Mouse (Mus musculus): ENCODE measurements around the gene Ppme1. TPM values are rescaled to one million over a fixed set of nuclear protein-coding genes. Genes with fewer than 3 reads are reported as not detected.

The Ppme1 gene
- polyA plus RNA-seq (2015; fragmentation: Nextera tagmentation; extraction: Ambion mirVana): 55.3 and 56.0 TPM in 2 replicates

DNA sequence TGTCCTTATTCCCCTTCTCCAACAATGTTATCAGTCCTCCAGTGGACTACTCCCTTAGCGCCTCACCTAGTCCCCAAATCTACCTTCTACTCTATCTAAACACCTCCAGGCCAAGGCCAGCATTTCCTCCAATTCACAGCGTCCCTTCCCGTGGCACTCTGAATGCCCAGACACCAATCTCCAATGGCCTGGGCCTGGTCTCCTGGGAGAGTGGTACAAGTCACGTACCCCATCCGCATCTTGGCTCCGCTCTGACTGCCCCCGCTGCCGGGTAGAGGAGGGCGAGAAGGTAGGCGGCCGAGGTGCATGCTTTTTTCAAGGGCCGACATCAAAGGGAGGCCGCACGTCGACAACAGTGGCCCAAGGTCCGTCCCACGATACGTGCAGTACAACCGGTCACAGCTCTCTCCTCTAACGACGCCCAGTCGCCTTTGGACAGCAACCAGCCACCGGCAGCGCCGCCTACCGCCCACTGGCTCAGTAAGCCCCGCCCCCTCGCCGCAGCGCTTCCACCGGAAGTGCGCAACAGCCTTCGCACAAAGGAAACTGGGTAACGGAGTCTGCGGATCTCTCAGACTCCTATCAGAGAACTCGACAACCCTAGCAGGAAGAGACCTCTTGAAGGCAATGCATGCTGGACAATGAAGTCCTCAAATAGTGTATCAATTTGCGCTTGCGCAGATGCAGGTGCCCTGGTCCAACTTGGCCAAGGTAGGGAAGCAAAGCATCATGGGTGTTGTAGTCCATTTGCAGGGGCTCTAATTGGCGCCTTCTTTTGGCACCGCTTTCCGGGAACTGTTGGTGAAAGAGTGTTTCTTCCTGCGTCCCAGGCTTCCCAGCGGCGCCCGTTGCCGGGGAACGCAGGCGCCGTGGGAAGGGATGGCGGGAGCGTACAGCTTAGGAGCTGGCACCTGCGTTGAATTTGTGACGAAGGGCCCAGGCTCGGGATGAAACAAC is at the start of gene Ppme1, which contains the start of gene C2cd3:
TSS of gene Ppme1 (minus strand) at position 813 of the 957 bp plus-strand sequence.
TSS of gene C2cd3 (plus strand) at position 739 of the 957 bp plus-strand sequence.
- Histone ChIP-seq H3K9me3 (no peaks in the 10 kb centered on the region), H3K4me1 (peaks cover 14% of the 10 kb centered on the region), H3K27ac (peak within 1 kb of the TSS; percentile 89), H3K4me2 (peak within 1 kb of the TSS; percentile 63), H3K4me3 (peak within 1 kb of the TSS; percentile 70), H3K36me3 (peaks cover 8% of the 10 kb centered on the region; the same call in 1 of the 2 replicates), H3K9ac (peak within 1 kb of the TSS; percentile 74), H3K27me3 (no peaks in the 10 kb centered on the region)
- peak; percentile 99 for ATAC-seq (ENCODE audit: insufficient number of reproducible peaks, low FRiP score, low TSS enrichment, low read depth)
- WGBS: under 1% methylated on average over 54 of the region's 54 CpGs

DNA sequence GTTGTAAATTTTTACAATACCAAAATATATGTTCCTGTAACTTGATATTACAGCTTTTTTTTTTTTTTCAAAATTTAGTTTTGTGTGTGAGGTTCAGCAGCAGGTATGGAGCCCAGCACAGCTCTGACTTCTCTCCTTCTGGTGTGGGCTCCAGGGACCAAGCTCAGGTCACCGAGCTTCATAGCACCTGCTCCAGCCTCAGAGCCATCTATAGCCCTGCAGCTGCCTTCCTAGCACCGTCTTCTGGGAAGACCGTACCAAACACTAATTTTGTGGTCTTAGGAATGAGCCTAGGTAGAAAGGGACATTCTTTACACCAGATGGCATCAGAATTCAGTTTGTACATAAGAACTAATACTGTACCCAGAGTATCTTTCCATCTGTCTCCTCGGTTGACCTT is 36.6 kb upstream of the Ppme1 start:
- no peaks in the 10 kb centered on the region for H3K9me3 ChIP-seq
- no peak overlapping the region for H3K4me3 ChIP-seq
- ATAC-seq (ENCODE audit: insufficient number of reproducible peaks, low FRiP score, low TSS enrichment, low read depth): no peak
- no peak overlapping the region for H3K4me2 ChIP-seq
- H3K27ac ChIP-seq: no peak overlapping the region
- H3K36me3 ChIP-seq: peaks cover 71% of the 10 kb centered on the region
- no peaks in the 10 kb centered on the region for H3K4me1 ChIP-seq
- WGBS: 88% methylated on average over 4 of the region's 4 CpGs
- H3K27me3 ChIP-seq: no peaks in the 10 kb centered on the region
- H3K9ac ChIP-seq: no peak overlapping the region

DNA sequence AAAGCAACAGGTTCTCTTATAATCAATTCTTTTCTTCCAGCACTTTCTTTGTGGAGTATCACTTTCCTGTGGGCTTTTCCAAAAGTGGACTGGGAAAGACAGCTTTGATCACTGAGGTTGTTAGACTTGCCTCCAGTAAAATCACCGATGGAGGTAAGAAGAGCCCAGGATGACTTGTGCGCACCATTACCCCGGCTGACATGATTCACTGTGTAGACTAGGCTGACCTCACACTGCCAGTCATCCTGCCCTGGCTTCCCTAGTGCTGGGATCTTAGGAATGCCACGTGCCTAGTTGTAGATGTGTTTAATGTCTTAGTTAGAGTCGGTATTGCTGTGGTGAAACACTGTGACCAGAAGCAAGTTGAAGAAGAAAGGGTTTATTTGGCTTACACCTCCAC is 35.6 kb upstream of the Ppme1 start:
- Histone ChIP-seq H3K4me1 (no peaks in the 10 kb centered on the region), H3K9me3 (no peaks in the 10 kb centered on the region), H3K4me3 (no peak overlapping the region), H3K4me2 (no peak overlapping the region), H3K27ac (no peak overlapping the region), H3K9ac (no peak overlapping the region), H3K36me3 (peaks cover 69% of the 10 kb centered on the region), H3K27me3 (no peaks in the 10 kb centered on the region)
- 88% methylated on average over 5 of the region's 5 CpGs for WGBS
- ATAC-seq (ENCODE audit: insufficient number of reproducible peaks, low FRiP score, low TSS enrichment, low read depth): no peak

DNA sequence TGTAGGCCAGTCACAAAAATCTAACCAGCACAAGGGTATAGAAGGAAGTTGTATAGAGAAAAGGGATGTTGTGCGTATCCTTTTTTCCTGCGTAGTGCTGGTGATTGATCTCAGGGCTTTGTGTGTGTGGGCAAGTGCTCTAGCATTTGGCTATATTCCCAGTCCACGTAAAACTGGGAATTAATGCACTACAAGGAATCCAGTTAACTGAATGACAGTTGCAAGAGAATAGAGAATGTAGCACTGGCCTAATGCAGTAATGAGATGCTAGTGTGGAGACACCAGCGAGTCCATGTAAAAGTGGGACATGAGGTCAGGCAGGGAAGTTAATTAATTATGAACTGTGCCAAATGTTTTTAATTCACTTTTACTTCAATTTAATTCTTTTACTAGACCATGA is 30.6 kb upstream of the Ppme1 start:
- Histone ChIP-seq H3K27ac (no peak overlapping the region), H3K27me3 (no peaks in the 10 kb centered on the region)
- 69% methylated on average over 4 of the region's 4 CpGs for WGBS

DNA sequence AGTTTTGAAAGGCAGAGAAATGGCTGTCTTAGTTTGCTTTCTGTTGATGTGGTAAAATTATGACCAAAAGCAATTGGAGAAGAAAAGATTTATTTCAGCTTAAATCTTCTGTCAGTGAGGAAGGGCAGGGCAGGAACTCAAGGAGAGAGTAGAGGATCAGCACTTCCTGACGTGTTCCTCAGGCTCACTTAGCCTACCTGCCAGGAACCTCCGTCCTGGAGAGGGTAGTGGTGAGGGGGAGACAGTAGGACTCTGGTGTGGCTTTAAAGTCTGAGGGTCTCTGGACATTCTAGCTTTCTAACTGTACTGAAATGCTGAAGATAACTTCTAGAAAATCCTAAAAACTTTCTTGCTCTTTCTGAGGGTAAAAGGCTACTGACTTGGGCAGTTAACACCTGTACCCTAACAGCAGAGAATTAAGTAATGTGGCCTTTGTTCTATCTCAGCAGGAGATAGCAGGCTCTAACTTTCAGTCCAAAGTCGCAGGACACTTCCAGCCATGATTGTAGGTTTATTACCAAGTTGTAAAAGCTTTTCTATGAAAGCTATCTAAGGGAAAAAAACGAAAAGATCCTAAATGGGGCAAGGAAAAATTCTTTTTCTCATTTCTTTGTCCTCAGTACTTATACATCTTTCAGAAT is 28.9 kb upstream of the Ppme1 start:
- ATAC-seq (ENCODE audit: insufficient number of reproducible peaks, low FRiP score, low TSS enrichment, low read depth): no peak

More for the DNA sequence above, 30.6 kb upstream of the Ppme1 start:
- peaks cover 60% of the 10 kb centered on the region for H3K36me3 ChIP-seq
- no peak for ATAC-seq (ENCODE audit: insufficient number of reproducible peaks, low FRiP score, low TSS enrichment, low read depth)
- no peak overlapping the region for H3K4me3 ChIP-seq
- no peaks in the 10 kb centered on the region for H3K9me3 ChIP-seq
- H3K9ac ChIP-seq: no peak overlapping the region
- no peaks in the 10 kb centered on the region for H3K4me1 ChIP-seq
- no peak overlapping the region for H3K4me2 ChIP-seq

DNA sequence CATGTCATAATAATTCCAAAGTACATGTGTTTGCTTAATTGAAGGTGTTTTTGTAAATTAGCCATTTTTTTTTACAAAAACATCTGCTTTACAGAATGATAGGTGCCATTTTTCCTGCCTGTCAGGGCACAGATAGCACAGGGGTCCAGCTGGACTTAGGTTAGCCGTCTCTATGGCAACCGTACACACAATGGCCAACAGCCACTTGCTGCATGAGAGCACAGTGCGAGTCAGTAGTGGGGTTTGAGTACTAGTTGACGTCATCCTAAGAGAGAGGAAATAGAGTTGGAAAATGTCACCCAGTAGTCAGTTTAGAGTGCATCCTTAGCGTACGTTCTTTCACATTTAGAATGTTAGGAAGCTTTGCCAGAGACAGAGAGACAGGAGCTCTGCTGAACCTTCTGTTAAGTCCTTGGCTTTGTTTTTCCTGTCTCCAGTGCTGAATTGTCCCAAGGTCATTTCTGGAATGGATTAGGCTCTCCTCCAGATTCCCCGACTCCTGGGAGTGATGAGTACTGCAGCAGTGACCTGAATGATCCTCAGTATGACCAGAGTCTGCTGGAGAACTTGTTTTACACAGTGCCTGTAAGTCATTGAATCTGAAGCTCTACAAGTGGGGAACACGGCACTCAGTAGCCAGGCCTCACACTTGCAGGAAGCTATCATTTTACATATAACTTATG is 27.3 kb upstream of the Ppme1 start:
- Histone ChIP-seq H3K9ac (no peak overlapping the region), H3K36me3 (peaks cover 60% of the 10 kb centered on the region), H3K27me3 (no peaks in the 10 kb centered on the region), H3K4me3 (no peak overlapping the region), H3K4me1 (no peaks in the 10 kb centered on the region), H3K4me2 (no peak overlapping the region), H3K27ac (no peak overlapping the region), H3K9me3 (no peaks in the 10 kb centered on the region)
- no peak for ATAC-seq (ENCODE audit: insufficient number of reproducible peaks, low FRiP score, low TSS enrichment, low read depth)
- 72% methylated on average over 8 of the region's 8 CpGs for WGBS

More for the DNA sequence above, 28.9 kb upstream of the Ppme1 start:
- H3K36me3 ChIP-seq: peaks cover 60% of the 10 kb centered on the region
- H3K27me3 ChIP-seq: no peaks in the 10 kb centered on the region
- no peak overlapping the region for H3K9ac ChIP-seq
- WGBS: 25% methylated on average over 4 of the region's 4 CpGs
- no peaks in the 10 kb centered on the region for H3K9me3 ChIP-seq
- H3K4me2 ChIP-seq: no peak overlapping the region
- no peaks in the 10 kb centered on the region for H3K4me1 ChIP-seq
- H3K4me3 ChIP-seq: no peak overlapping the region
- H3K27ac ChIP-seq: no peak overlapping the region

DNA sequence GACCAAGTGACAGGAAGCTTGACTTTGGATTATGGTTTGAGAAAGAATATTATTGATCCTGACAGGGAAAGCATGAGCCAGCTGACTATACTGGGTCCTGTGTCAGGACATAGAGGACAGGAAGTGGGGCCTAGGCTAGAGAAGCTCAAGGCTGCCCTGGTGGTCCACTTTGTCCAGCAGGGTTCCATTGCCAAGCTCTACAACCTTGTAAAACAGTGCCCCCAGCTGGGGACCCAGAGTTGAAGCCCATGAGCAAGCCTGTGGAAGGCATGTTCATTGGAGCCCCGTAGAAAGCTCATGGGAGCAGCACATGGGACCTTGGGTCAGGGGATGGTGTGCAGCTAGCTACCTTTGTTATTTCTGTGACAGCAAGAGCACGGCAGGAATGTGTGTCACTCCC is 20.2 kb upstream of the Ppme1 start:
- H3K4me1 ChIP-seq: no peaks in the 10 kb centered on the region
- H3K27ac ChIP-seq: no peak overlapping the region
- no peak overlapping the region for H3K4me2 ChIP-seq
- H3K9ac ChIP-seq: no peak overlapping the region
- H3K36me3 ChIP-seq: peaks cover 58% of the 10 kb centered on the region
- H3K9me3 ChIP-seq: no peaks in the 10 kb centered on the region
- no peaks in the 10 kb centered on the region for H3K27me3 ChIP-seq
- 74% methylated on average over 2 of the region's 2 CpGs for WGBS
- no peak overlapping the region for H3K4me3 ChIP-seq
- ATAC-seq (ENCODE audit: insufficient number of reproducible peaks, low FRiP score, low TSS enrichment, low read depth): no peak

DNA sequence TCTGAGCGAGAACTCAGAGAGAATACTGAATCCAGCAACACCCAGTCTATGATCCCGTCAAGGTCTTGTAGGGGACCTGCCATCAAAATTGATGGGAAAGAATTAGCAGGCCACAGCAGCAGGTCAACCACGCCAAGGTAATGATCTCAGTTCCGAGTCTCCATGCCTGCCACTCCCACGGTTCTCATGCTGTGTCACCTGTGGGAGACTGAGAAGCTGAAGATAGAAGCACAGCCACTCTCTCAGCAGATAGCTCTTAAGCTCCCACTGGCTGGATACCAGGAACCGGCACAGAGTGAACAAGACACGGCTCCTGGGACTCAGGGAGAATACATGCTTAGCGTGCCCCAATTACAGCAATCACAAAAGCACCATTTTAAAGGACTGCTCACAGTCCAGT is 18.1 kb upstream of the Ppme1 start:
- H3K36me3 ChIP-seq: peaks cover 47% of the 10 kb centered on the region
- 90% methylated on average over 8 of the region's 8 CpGs for whole genome bisulfite sequencing

DNA sequence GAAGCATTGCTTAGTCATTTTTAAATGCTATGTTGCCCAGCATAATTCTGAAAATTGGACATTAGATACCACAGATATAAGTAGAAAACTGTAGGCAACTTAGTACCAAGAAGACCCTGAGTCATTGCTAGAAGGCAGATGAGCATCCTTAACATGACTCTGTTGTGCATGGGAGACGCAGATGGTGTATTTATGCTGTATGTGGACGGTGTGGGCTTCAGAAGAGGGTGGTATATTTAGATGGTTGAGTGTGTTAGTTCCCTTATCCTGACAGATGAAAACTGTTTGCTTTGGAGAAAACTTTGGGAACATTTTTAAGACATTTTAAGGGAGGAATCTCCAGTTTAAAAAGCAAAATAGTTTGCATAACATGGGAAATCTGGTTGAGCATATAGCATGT is 16.1 kb upstream of the Ppme1 start:
- no peak for ATAC-seq (ENCODE audit: insufficient number of reproducible peaks, low FRiP score, low TSS enrichment, low read depth)
- Histone ChIP-seq H3K9ac (no peak overlapping the region), H3K4me1 (no peaks in the 10 kb centered on the region), H3K36me3 (peaks cover 43% of the 10 kb centered on the region), H3K9me3 (no peaks in the 10 kb centered on the region), H3K27ac (no peak overlapping the region), H3K4me3 (no peak overlapping the region), H3K4me2 (no peak overlapping the region), H3K27me3 (no peaks in the 10 kb centered on the region)
- WGBS: 94% methylated on average over 2 of the region's 2 CpGs

More for the DNA sequence above, 18.1 kb upstream of the Ppme1 start:
- Histone ChIP-seq H3K4me1 (no peaks in the 10 kb centered on the region), H3K4me3 (no peak overlapping the region), H3K9ac (no peak overlapping the region), H3K27me3 (no peaks in the 10 kb centered on the region), H3K9me3 (no peaks in the 10 kb centered on the region), H3K27ac (no peak overlapping the region), H3K4me2 (no peak overlapping the region)
- ATAC-seq (ENCODE audit: insufficient number of reproducible peaks, low FRiP score, low TSS enrichment, low read depth): no peak

DNA sequence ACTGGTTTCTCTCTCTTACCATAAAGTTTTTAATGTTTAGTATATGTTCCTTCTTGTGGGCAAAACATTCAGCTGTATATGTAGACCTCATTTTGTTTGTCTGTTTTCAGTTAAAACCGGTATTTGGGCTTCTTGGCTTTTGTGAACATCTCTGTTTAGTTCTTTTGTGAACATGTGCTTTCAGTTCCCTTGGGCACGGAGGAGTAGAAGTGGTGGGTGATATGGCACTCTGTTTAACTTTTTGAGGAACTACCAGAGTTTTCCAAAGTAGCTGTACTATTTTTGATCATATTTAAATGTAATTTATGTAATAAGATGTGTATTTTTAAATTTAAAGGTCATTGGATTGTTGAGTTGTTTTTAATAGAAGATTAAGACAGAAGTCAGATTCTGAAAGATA is 11.1 kb upstream of the Ppme1 start:
- Histone ChIP-seq H3K9me3 (no peaks in the 10 kb centered on the region), H3K27ac (no peak overlapping the region), H3K27me3 (no peaks in the 10 kb centered on the region), H3K4me2 (no peak overlapping the region), H3K4me1 (no peaks in the 10 kb centered on the region), H3K9ac (no peak overlapping the region), H3K36me3 (peaks cover 42% of the 10 kb centered on the region), H3K4me3 (no peak overlapping the region)
- no peak for ATAC-seq (ENCODE audit: insufficient number of reproducible peaks, low FRiP score, low TSS enrichment, low read depth)
- 75% methylated on average over 2 of the region's 2 CpGs for WGBS

DNA sequence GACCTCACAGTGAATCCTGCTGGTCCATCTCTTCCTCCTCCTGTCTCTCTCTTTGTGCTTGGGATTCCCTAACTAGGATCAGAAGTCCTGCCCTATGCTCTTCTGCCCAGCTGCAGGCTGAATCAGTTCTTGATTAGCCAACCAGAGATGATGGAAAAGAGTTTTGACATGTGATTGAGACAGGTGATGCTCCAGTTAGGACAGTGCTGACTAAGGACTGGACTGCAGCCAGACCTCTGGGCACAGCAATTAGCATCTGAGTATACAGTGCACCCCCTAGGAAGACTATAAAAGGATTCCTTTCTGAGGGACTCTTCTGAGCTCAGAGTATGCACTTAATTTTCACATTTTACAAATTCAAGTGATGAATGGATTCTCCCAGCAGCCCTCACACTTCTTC is 9.1 kb upstream of the Ppme1 start:
- Histone ChIP-seq H3K27ac (no peak overlapping the region), H3K9me3 (no peaks in the 10 kb centered on the region), H3K27me3 (no peaks in the 10 kb centered on the region), H3K4me3 (no peak overlapping the region), H3K4me1 (no peaks in the 10 kb centered on the region), H3K4me2 (no peak overlapping the region), H3K9ac (no peak overlapping the region), H3K36me3 (peaks cover 49% of the 10 kb centered on the region)
- ATAC-seq (ENCODE audit: insufficient number of reproducible peaks, low FRiP score, low TSS enrichment, low read depth): no peak

DNA sequence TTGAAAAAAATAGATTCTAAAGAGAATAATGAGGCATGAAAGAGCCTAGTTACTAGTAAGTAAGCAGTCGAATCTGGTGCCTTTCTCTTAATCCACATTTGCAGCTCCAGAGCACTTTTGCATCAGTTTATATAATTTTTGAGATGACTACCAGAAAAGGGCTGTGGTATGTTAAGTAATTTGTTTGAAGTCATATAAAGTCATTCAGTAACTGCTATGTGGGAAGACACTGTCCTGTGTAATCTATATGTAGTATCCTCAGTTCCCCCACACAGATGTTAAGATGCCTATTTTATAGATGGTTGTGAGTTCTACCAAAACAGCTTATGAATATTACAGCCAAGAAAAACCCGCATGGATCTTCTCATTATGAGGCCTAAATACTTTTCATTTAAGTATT is 6.2 kb upstream of the Ppme1 start:
- peaks cover 48% of the 10 kb centered on the region for H3K36me3 ChIP-seq
- no peaks in the 10 kb centered on the region for H3K27me3 ChIP-seq
- H3K4me3 ChIP-seq: no peak overlapping the region
- no peak overlapping the region for H3K4me2 ChIP-seq
- no peaks in the 10 kb centered on the region for H3K9me3 ChIP-seq
- no peak overlapping the region for H3K9ac ChIP-seq
- 87% methylated on average over 2 of the region's 2 CpGs for WGBS
- ATAC-seq (ENCODE audit: insufficient number of reproducible peaks, low FRiP score, low TSS enrichment, low read depth): no peak
- H3K4me1 ChIP-seq: no peaks in the 10 kb centered on the region
- H3K27ac ChIP-seq: no peak overlapping the region

All from limb, embryonic 15.5 days (tissue).